ENCODE assay signal across 13 mouse cellular contexts in genomic region chr2:33095221-33095671, GRCm38 (mm10). TPM values are rescaled to one million over a fixed set of nuclear protein-coding genes. Genes with fewer than 3 reads are reported as not detected.
DNase-seq lines count a peak whose midpoint lies in the region; ATAC-seq and TF ChIP-seq lines count a peak whose summit lies in the region.
"Had no signal": no experiment of that assay in that cellular context is flagged by ENCODE, and none has a peak within 500 bp of the region (broad histone marks: within the 10 kb centered on the region; RNA-seq: fewer than 3 reads in every experiment).

No protein-coding gene starts in this region.

- intact Hi-C loops in left cerebral cortex, postnatal 36 days (cut with DNase I): no loop called here

- no peaks in the 10 kb centered on the region for H3K27me3 ChIP-seq in lung, postnatal 0 days (replicated peaks; ENCODE audit: insufficient read depth, low read length)
- H3K27me3 ChIP-seq: hindbrain, embryonic 15.5 days; limb, embryonic 12.5 days; neural tube, embryonic 12.5 days had no signal

- 0 out of 2 replicates have a peak, but pooled peaks cover 6% of the 10 kb centered on the region for H3K4me1 ChIP-seq in lung, postnatal 0 days (ENCODE audit: insufficient read depth, low read depth, low read length)
- H3K4me1 ChIP-seq: hindbrain, embryonic 15.5 days; neural tube, embryonic 12.5 days had no signal

- no peak overlapping the region for H3K4me3 ChIP-seq in lung, postnatal 0 days (ENCODE audit: low read depth, low read length)
- H3K4me3 ChIP-seq: hindbrain, embryonic 15.5 days; limb, embryonic 12.5 days; neural tube, embryonic 12.5 days had no signal

- DNase-seq in frontal cortex, postnatal 36 days (ENCODE audit: low spot score in 2 of 2): peak; percentile 63
- no peak for DNase-seq in frontal cortex, postnatal 14 days (ENCODE audit: low spot score in 2 of 2)
- peak; percentile 11 for DNase-seq in lung, postnatal 0 days (ENCODE audit: low spot score)
- no peak for DNase-seq in lung, postnatal 14 days
- DNase-seq in left cerebral cortex, postnatal 36 days (ENCODE audit: low spot score in 2 of 2): peak; percentile 36 to 57
- DNase-seq in thymus, postnatal 25 days: peak; percentile 43
- DNase-seq in adrenal gland, postnatal 14 days: no peak
- DNase-seq: cerebellum, adult 11-12 months; kidney, adult 18-20 months; kidney, postnatal 36 days had no signal

- no peaks in the 10 kb centered on the region for H3K36me3 ChIP-seq in lung, postnatal 0 days (ENCODE audit: insufficient read depth, low read length)
- H3K36me3 ChIP-seq: hindbrain, embryonic 15.5 days; limb, embryonic 12.5 days; neural tube, embryonic 12.5 days had no signal

- H3K9me3 ChIP-seq in lung, postnatal 0 days (ENCODE audit: low read length): no peaks in the 10 kb centered on the region
- H3K9me3 ChIP-seq: hindbrain, embryonic 15.5 days; limb, embryonic 12.5 days; neural tube, embryonic 12.5 days had no signal

- ATAC-seq in lung, postnatal 0 days: no peak

- H3K27ac ChIP-seq in lung, postnatal 0 days (ENCODE audit: low read length): no peak overlapping the region
- H3K27ac ChIP-seq: hindbrain, embryonic 15.5 days; limb, embryonic 12.5 days; neural tube, embryonic 12.5 days had no signal

- H3K9ac ChIP-seq in lung, postnatal 0 days (replicated peaks; ENCODE audit: low read depth): no peak overlapping the region
- H3K9ac ChIP-seq: hindbrain, embryonic 15.5 days; limb, embryonic 12.5 days; neural tube, embryonic 12.5 days had no signal

- TF ChIP-seq CTCF in lung, postnatal 0 days (IDR thresholded peaks at IDR 0.05): no peak

- 48% methylated on average over 10 of the region's 10 CpGs for WGBS in lung, postnatal 0 days

- no peak overlapping the region for H3K4me2 ChIP-seq in lung, postnatal 0 days (replicated peaks; ENCODE audit: low read depth, low read length)
- H3K4me2 ChIP-seq: hindbrain, embryonic 15.5 days; limb, embryonic 12.5 days; neural tube, embryonic 12.5 days had no signal

- no peak for TF ChIP-seq EP300 in lung, postnatal 0 days (IDR thresholded peaks at IDR 0.05)

RNA-seq across cellular contexts. Expression of gene Garnl3, which starts 36.2 kb away (rescaled TPM):
- polyA plus RNA-seq in lung, postnatal 0 days (2015; fragmentation: Nextera tagmentation; extraction: Ambion mirVana): 5.9 and 8.5 TPM in 2 replicates
- 100 to 1,000 TPM; 104 to 129 TPM for total RNA-seq in left cerebral cortex, postnatal 36 days (2021)
- total RNA-seq in adrenal gland, postnatal 14 days (2021): 15.1 and 20.9 TPM in 2 replicates

Comparison
In these comparisons a context has a peak if more than half of its experiments do, and no peak if none do; other contexts are left out.
1. DNase-seq: peak in frontal cortex, postnatal 36 days (2 of 2), lung, postnatal 0 days (single experiment), left cerebral cortex, postnatal 36 days (2 of 2) and thymus, postnatal 25 days (single experiment); none in frontal cortex, postnatal 14 days (0 of 2), lung, postnatal 14 days (single experiment) and adrenal gland, postnatal 14 days (single experiment).